Mouse (Mus musculus): Measurements from ENCODE around the gene Ace2.

Gene Ace2

DNA sequence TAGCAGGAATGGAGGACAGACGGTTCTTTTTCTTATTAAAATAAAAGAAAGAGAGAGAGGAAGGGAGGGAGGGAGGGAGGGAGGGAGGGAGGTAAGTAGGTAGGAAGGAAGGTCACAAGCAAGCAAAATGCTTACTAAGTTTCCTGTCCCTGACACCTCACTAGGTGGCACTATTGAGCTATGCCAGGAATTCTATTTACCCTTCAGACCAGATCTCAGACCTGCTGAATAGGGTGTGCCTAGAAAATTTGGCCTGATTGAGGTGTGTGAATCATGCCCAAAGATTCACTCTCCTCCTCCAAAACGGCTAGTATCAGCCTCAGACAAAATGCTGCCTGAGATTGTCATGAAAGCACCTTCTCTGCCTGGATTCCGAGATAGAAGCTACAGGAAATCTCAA, 44.7 kb downstream of the Ace2 start:
- peak; percentile 75 for DNase-seq

DNA sequence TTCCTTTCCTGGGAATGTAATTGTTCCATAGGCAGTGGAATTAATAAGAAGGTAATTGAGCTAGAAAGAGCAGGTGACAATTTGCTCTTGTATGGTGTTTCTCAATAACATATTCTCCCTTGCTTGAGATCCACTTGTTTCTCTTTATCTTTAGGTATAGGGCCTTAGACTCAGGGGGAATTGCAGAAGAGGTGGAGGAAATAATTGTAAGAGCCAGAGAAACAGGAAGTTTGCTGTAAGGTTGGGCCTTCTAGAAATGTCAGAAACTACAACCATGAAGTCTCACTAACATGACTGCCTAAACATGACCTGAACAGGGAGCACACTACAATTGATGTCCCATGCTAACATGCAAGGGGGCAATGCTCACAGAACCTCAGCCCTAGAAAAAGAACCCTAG, 50.7 kb downstream of the Ace2 start:
- DNase-seq, result no peak

DNA sequence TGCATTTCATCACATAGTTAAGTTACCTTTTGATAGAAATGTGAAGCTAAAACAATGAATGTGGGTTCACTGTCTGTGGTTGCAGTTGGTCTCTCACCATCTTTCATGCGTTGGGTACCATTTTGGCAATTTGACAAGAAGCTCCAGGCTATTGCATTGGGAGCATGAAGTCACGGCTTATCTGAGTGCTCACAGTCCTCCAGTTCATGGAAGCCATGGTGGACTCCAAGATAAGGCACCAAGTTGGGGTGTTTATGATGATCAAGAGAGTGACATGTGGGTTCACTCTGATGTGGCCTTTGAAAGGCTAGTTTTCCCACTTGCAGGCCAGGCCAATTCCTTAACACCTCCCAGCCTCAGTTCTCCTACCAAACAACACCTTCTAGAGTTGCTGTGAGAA, 58.5 kb downstream of the Ace2 start:
- no peak for DNase-seq

DNA sequence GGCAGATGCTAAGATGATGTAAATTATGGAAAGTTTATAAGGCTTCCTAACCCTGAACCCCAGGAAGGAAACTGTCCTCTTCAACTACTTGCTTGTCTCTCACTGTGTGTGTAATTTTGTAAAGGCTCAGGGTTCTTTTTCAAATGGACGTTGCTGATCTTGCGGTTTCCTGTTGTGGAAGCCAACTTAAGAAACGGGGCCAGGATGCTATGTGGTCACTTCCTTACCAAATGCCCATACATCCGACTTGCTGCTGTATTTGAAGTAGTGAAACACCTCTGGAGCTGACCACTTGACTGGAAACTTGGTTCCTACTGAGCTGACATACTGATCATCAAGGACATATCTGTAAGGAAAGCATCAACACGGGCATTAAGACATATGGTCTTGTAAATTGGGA, 61.4 kb downstream of the Ace2 start:
- peak; percentile 2 for DNase-seq

DNA sequence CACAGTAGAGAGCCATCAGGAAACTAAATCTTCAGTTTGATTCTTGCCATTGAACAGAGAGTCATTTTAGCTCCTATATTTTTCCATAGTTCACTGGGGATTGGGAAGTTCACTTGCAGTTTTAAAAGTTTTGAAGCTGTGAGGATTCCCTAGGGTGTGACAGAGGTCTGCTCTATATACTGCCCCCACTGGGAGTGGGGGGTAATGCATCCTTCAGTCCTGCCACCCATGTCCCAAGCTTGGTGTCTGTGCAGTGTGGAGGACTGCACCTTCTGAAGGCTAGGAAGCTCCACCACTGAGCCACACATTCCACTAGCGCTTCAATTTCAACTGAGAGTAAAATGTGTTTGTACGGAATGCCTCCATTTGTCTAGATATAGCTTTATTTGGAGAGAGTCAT, 82.9 kb downstream of the Ace2 start:
- DNase-seq, result peak; percentile 49

DNA sequence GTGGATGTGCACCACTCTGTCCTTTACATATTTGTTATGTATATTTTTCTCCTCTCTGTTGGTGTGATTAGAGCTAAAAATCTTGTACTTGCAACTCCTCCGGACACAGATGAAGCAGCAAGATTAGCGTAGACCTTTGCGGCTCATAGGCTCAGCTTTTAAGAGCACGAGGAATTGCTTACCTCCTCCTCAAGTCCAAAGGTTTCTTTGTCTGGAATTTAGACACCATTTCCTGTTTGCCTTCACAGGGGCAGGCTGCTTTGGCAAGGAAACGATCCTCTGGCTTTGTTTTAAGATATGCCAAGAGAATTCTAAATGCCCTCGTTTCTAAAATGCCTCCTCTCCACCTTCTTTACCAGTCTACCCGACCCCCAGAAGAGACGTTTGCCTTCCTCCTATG, 94.2 kb downstream of the Ace2 start:
- DNase-seq, result peak; percentile 9

All from lung, postnatal 36 days (tissue).